Mouse (Mus musculus): ENCODE results near the gene Ric8b. TPM values are rescaled to one million over a fixed set of nuclear protein-coding genes. Genes with fewer than 3 reads are reported as not detected.

Ric8b gene
- polyA plus RNA-seq, 1 experiment: 22.0 TPM

GRCm38 (mm10) chr10:84976588-84977351 is 59.4 kb downstream of the Ric8b start:
- no peak for TF ChIP-seq POLR2A (IDR thresholded peaks at IDR 0.05; ENCODE audit: low read depth, low read length)
- no peak for TF ChIP-seq CTCF (IDR thresholded peaks at IDR 0.05; ENCODE audit: borderline replicate concordance, insufficient read depth, low read length)
- H3K4me1 ChIP-seq (ENCODE audit: control insufficient read depth, insufficient read depth, low read length): no peaks in the 10 kb centered on the region
- no peak overlapping the region for H3K4me3 ChIP-seq (ENCODE audit: insufficient read depth, low read length)
- H3K27ac ChIP-seq (ENCODE audit: insufficient read depth, low read length): no peak overlapping the region

DNA sequence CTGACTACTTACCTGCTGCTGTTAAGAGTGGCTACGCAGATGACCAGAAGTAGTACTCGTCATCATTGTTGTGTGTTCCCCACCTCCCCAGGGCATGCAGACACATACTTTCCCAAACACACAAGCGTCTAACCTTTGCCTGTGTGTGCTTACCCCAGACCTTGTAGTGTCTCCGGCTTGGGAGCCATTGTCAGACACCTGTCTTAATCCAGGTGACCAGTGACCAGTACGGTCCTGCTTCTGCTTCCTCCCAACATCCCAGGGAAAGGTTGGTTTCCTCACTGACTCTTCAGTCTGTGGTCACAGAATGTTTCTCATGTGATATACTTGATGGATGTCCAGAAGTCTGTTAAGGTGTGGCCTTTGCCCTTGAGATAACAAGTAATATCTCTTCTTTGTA is 62.9 kb downstream of the Ric8b start:
- Histone ChIP-seq H3K4me3 (ENCODE audit: insufficient read depth, low read length) (no peak overlapping the region), H3K4me1 (ENCODE audit: control insufficient read depth, insufficient read depth, low read length) (no peaks in the 10 kb centered on the region), H3K27ac (ENCODE audit: insufficient read depth, low read length) (no peak overlapping the region)
- TF ChIP-seq CTCF (IDR thresholded peaks at IDR 0.05; ENCODE audit: borderline replicate concordance, insufficient read depth, low read length): no peak
- no peak for TF ChIP-seq POLR2A (IDR thresholded peaks at IDR 0.05; ENCODE audit: low read depth, low read length)

GRCm38 (mm10) chr10:84981441-84981840 is 64.0 kb downstream of the Ric8b start:
- TF ChIP-seq POLR2A (IDR thresholded peaks at IDR 0.05; ENCODE audit: low read depth, low read length) (no peak), CTCF (IDR thresholded peaks at IDR 0.05; ENCODE audit: borderline replicate concordance, insufficient read depth, low read length) (no peak)
- Histone ChIP-seq H3K4me1 (ENCODE audit: control insufficient read depth, insufficient read depth, low read length) (no peaks in the 10 kb centered on the region), H3K27ac (ENCODE audit: insufficient read depth, low read length) (no peak overlapping the region), H3K4me3 (ENCODE audit: insufficient read depth, low read length) (no peak overlapping the region)

DNA sequence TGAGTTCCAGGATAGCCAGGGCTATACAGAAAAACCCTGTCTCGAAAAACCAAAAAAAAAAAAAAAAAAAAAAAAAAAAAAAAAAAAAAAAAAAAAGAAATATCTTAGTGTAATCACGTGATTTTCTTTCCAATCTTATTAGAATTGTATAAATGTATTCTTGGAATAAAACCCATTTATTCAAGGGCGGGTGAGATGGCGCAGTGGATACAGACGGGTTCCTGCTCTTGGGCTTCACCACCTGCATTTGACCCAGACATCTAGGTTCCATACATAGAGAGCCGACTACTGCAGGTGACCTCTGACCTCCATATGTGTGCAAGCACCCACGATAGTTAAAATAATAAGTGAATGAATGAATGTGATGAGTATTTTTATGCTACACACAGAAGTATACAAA is 65.3 kb downstream of the Ric8b start:
- TF ChIP-seq POLR2A (IDR thresholded peaks at IDR 0.05; ENCODE audit: low read depth, low read length): no peak
- no peak for TF ChIP-seq CTCF (IDR thresholded peaks at IDR 0.05; ENCODE audit: borderline replicate concordance, insufficient read depth, low read length)
- no peaks in the 10 kb centered on the region for H3K4me1 ChIP-seq (ENCODE audit: control insufficient read depth, insufficient read depth, low read length)
- no peak overlapping the region for H3K4me3 ChIP-seq (ENCODE audit: insufficient read depth, low read length)
- H3K27ac ChIP-seq (ENCODE audit: insufficient read depth, low read length): no peak overlapping the region

DNA sequence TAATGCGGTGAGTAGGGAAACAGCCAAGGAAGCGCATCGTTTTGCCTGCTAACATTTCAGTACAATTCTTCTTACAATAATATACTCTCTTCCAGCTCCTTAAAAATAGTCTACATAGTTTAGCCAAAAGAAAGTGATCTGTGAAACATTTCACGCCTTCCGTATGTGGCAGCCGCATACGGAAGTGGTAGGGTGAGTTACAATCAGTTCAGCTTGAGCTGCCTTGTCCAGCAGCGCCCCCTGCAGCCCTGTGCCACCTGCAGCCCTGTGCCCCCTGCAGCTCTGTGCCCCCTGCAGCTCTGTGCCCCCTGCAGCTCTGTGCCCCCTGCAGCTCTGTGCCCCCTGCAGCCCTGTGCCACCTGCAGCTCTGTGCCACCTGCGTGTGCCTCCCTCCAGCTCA is 68.5 kb downstream of the Ric8b start:
- no peak overlapping the region for H3K27ac ChIP-seq (ENCODE audit: insufficient read depth, low read length)
- TF ChIP-seq CTCF (IDR thresholded peaks at IDR 0.05; ENCODE audit: borderline replicate concordance, insufficient read depth, low read length) (peak; percentile 57; the same call in 1 of the 2 replicates), POLR2A (IDR thresholded peaks at IDR 0.05; ENCODE audit: low read depth, low read length) (no peak)
- H3K4me1 ChIP-seq (ENCODE audit: control insufficient read depth, insufficient read depth, low read length): no peaks in the 10 kb centered on the region
- no peak overlapping the region for H3K4me3 ChIP-seq (ENCODE audit: insufficient read depth, low read length)

DNA sequence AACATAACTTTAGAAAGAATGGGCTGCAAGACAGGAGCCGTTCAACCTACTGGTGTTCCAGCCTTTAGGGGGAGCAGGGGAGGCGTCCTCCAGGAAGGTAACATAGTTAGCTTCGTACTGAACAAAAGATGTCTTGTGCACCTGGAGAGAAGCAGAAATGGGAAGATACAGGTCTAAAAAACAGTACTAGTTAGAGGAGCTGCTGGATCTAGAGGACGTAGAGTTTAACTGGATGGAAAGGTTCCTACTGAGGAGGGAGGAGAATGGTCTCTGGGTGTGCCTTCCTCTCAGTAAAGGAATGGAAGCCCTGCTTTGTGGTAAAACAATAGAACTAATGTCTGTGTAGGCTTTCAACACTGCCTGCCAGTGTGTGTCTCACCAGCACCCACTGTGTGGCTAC is 70.2 kb downstream of the Ric8b start:
- no peak overlapping the region for H3K27ac ChIP-seq (ENCODE audit: insufficient read depth, low read length)
- TF ChIP-seq CTCF (IDR thresholded peaks at IDR 0.05; ENCODE audit: borderline replicate concordance, insufficient read depth, low read length): no peak
- no peak for TF ChIP-seq POLR2A (IDR thresholded peaks at IDR 0.05; ENCODE audit: low read depth, low read length)
- H3K4me3 ChIP-seq (ENCODE audit: insufficient read depth, low read length): no peak overlapping the region
- no peaks in the 10 kb centered on the region for H3K4me1 ChIP-seq (ENCODE audit: control insufficient read depth, insufficient read depth, low read length)

- H3K4me1 ChIP-seq (ENCODE audit: control insufficient read depth, insufficient read depth, low read length): no peaks in the 10 kb centered on the region
- H3K27ac ChIP-seq (ENCODE audit: insufficient read depth, low read length): no peak overlapping the region
- H3K4me3 ChIP-seq (ENCODE audit: insufficient read depth, low read length): no peak overlapping the region
- no peak for TF ChIP-seq CTCF (IDR thresholded peaks at IDR 0.05; ENCODE audit: borderline replicate concordance, insufficient read depth, low read length)
- TF ChIP-seq POLR2A (IDR thresholded peaks at IDR 0.05; ENCODE audit: low read depth, low read length): no peak
Measured at GRCm38 (mm10) chr10:84988650-84989049, 71.2 kb downstream of the Ric8b start.

GRCm38 (mm10) chr10:84994346-84994745 is 76.9 kb downstream of the Ric8b start:
- H3K27ac ChIP-seq (ENCODE audit: insufficient read depth, low read length): no peak overlapping the region
- TF ChIP-seq POLR2A (IDR thresholded peaks at IDR 0.05; ENCODE audit: low read depth, low read length) (no peak), CTCF (IDR thresholded peaks at IDR 0.05; ENCODE audit: borderline replicate concordance, insufficient read depth, low read length) (no peak)

DNA sequence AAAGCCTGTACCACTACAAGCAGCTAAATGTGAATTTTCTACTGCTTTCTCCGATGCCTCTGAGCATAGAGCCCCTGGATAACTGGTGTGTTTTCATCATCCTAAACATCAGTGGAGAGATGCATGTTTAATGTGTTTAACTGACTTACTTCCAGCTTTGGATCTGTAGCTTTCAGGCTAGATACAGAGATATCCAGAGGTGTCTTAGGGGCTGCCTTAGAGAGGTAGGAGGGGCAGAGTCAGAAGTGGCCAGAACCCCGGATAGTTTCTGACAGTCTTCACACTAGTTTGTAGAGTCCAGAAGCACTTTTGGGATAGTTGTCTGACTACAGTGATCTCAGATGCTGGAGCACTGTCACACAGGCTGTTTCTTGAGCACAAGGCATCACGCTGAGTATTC is 77.6 kb downstream of the Ric8b start:
- TF ChIP-seq CTCF (IDR thresholded peaks at IDR 0.05; ENCODE audit: borderline replicate concordance, insufficient read depth, low read length) (no peak), POLR2A (IDR thresholded peaks at IDR 0.05; ENCODE audit: low read depth, low read length) (no peak)
- no peak overlapping the region for H3K27ac ChIP-seq (ENCODE audit: insufficient read depth, low read length)
- no peaks in the 10 kb centered on the region for H3K4me1 ChIP-seq (ENCODE audit: control insufficient read depth, insufficient read depth, low read length)
- H3K4me3 ChIP-seq (ENCODE audit: insufficient read depth, low read length): no peak overlapping the region

More at GRCm38 (mm10) chr10:84994346-84994745, 76.9 kb downstream of the Ric8b start:
- Histone ChIP-seq H3K4me3 (ENCODE audit: insufficient read depth, low read length) (no peak overlapping the region), H3K4me1 (ENCODE audit: control insufficient read depth, insufficient read depth, low read length) (no peaks in the 10 kb centered on the region)

- TF ChIP-seq POLR2A (IDR thresholded peaks at IDR 0.05; ENCODE audit: low read depth, low read length): no peak
- no peak for TF ChIP-seq CTCF (IDR thresholded peaks at IDR 0.05; ENCODE audit: borderline replicate concordance, insufficient read depth, low read length)
- Histone ChIP-seq H3K27ac (ENCODE audit: insufficient read depth, low read length) (no peak overlapping the region), H3K4me3 (ENCODE audit: insufficient read depth, low read length) (no peak overlapping the region), H3K4me1 (ENCODE audit: control insufficient read depth, insufficient read depth, low read length) (no peaks in the 10 kb centered on the region)
Measured at GRCm38 (mm10) chr10:84996366-84996765, 79.0 kb downstream of the Ric8b start.
